Comparison of ENCODE assay signal across 8 mouse cellular contexts in the genomic region with DNA sequence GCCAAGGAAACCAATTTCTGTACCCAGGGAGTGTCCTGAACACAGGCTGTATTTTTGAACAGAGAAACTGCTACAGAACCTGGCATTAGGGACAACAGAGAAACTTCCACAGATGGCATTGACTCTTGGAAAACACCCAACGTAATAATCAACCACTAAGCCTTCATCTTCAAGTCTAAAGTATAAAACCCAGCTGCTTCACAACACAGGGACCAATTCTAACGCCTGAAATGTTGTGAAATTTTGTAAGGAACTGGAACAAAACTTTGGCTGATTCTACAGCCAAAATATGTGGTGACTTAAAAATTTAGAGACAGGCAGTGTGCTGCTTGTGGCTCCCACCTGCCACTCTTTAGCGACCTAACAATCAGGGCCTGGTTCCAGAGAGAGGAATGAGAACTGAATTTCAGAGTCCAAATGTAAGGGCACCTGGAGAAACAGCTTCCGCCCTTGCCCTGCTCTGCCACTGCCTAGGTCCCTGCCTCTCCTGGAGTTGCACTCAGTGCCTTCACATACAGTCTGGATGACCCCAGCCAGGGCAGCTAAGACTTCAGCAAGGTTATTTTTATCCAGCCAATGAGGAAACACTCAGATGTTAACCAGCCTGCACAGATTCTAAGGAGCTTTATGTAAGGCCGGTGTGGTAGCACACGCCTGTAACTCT. TPM values are rescaled to one million over a fixed set of nuclear protein-coding genes. Genes with fewer than 3 reads are reported as not detected.
DNase-seq lines count a peak whose midpoint lies in the region; ATAC-seq and TF ChIP-seq lines count a peak whose summit lies in the region.

No protein-coding gene starts in this region.

- ATAC-seq in limb, embryonic 15.5 days (ENCODE audit: insufficient number of reproducible peaks, low FRiP score, low TSS enrichment, low read depth), result no peak

- H3K27ac ChIP-seq in gastrocnemius, adult 2 months, result peak overlapping the region; percentile 90
- H3K27ac ChIP-seq in limb, embryonic 15.5 days, result peak overlapping the region; percentile 75

- H3K9ac ChIP-seq in limb, embryonic 15.5 days, result no peak overlapping the region

- intact Hi-C loops in gastrocnemius, adult 2 months (cut with DNase I), result no loop called here

- no peak for TF ChIP-seq CTCF in gastrocnemius, adult 2 months (IDR thresholded peaks at IDR 0.05)

- no peaks in the 10 kb centered on the region for H3K9me3 ChIP-seq in limb, embryonic 15.5 days

- H3K27me3 ChIP-seq in limb, embryonic 15.5 days, result no peaks in the 10 kb centered on the region

- no peaks in the 10 kb centered on the region for H3K36me3 ChIP-seq in limb, embryonic 15.5 days

- 42% methylated on average over 6 of the region's 6 CpGs for WGBS in limb, embryonic 15.5 days

- peak; percentile 73 for DNase-seq in gastrocnemius, adult 2 months
- no peak for DNase-seq in gastrocnemius, postnatal 4 days (ENCODE audit: low spot score in 2 of 2)
- DNase-seq in right cerebral cortex, adult 18-20 months, result peak; percentile 25
- no peak for DNase-seq in right cerebral cortex, postnatal 25 days
- DNase-seq in urinary bladder, postnatal 10 days (ENCODE audit: low spot score), result no peak
- no peak for DNase-seq in B cell, adult 2 months
- no peak for DNase-seq in thymus, adult 18-20 months

- H3K4me1 ChIP-seq in limb, embryonic 15.5 days, result peaks cover 58% of the 10 kb centered on the region

- no peak overlapping the region for H3K4me2 ChIP-seq in limb, embryonic 15.5 days

- peak overlapping the region; percentile 30 for H3K4me3 ChIP-seq in gastrocnemius, adult 2 months
- H3K4me3 ChIP-seq in limb, embryonic 15.5 days, result no peak overlapping the region

RNA-seq across cellular contexts. Expression of gene Crtc3, which starts 33.2 kb away (rescaled TPM):
- 10 to 100 TPM; 12.0 to 13.1 TPM for total RNA-seq in gastrocnemius, adult 2 months (2021)
- 10 to 100 TPM; 28.7 to 32.1 TPM for total RNA-seq in gastrocnemius, postnatal 4 days (2021)
- 25.9 and 26.5 TPM in 2 replicates for polyA plus RNA-seq in limb, embryonic 15.5 days (2015; fragmentation: Nextera tagmentation; extraction: Ambion mirVana)

Comparison
In these comparisons a context has a peak if more than half of its experiments do, and no peak if none do; other contexts are left out.
1. DNase-seq: peak in gastrocnemius, adult 2 months (single experiment) and right cerebral cortex, adult 18-20 months (single experiment); none in gastrocnemius, postnatal 4 days (0 of 2), right cerebral cortex, postnatal 25 days (single experiment), urinary bladder, postnatal 10 days (single experiment), B cell, adult 2 months (0 of 2) and thymus, adult 18-20 months (0 of 2).